ENCODE assay signal across 12 mouse cellular contexts in genomic region chr2:115888336-115889077, GRCm38 (mm10).
"Had no signal": no experiment of that assay in that cellular context is flagged by ENCODE, and none has a peak within 500 bp of the region (broad histone marks: within the 10 kb centered on the region; RNA-seq: fewer than 3 reads in every experiment).

No protein-coding gene starts in this region.

- H3K9ac ChIP-seq: liver, embryonic 15.5 days; lung, embryonic 15.5 days; neural tube, embryonic 12.5 days had no signal

- DNase-seq: kidney, postnatal 25 days; midbrain, embryonic 14.5 days; thymus, adult 18-20 months; thymus, postnatal 14 days had no signal

- H3K27me3 ChIP-seq: liver, embryonic 15.5 days; lung, embryonic 15.5 days; neural tube, embryonic 12.5 days had no signal

- H3K9me3 ChIP-seq: limb, embryonic 10.5 days; liver, embryonic 15.5 days; lung, embryonic 15.5 days; midbrain, embryonic 10.5 days; neural tube, embryonic 12.5 days had no signal

- ATAC-seq: inflammation-experienced regulatory T-cells, adult 6 months; intestine, postnatal 0 days had no signal

- H3K4me3 ChIP-seq: left cerebral cortex, adult 2 months; limb, embryonic 10.5 days; liver, embryonic 15.5 days; lung, embryonic 15.5 days; midbrain, embryonic 10.5 days; neural tube, embryonic 12.5 days had no signal

- H3K27ac ChIP-seq: left cerebral cortex, adult 2 months; limb, embryonic 10.5 days; liver, embryonic 15.5 days; lung, embryonic 15.5 days; midbrain, embryonic 10.5 days; neural tube, embryonic 12.5 days had no signal

- H3K4me2 ChIP-seq: liver, embryonic 15.5 days; lung, embryonic 15.5 days; neural tube, embryonic 12.5 days had no signal

- H3K36me3 ChIP-seq: liver, embryonic 15.5 days; lung, embryonic 15.5 days had no signal
